Mouse (Mus musculus) megakaryocyte, embryonic 14.5 days (primary cell): ENCODE results near the gene Stk11ip. TPM values are rescaled to one million over a fixed set of nuclear protein-coding genes. Genes with fewer than 3 reads are reported as not detected.

Experiments
- H3K27me3 ChIP-seq: replicated peaks from 2 replicates; pipeline ENCODE3; 2012; ENCODE audit warnings: inconsistent platforms
- H3K36me3 ChIP-seq: replicated peaks from 2 replicates; pipeline ENCODE3; 2012; ENCODE audit warnings: low read length, inconsistent platforms, mixed read lengths
- H3K4me1 ChIP-seq: 2 replicates; pipeline ENCODE4 v1.6.1; 2012; ENCODE audit warnings: inconsistent platforms
- H3K4me3 ChIP-seq: replicated peaks from 2 replicates; pipeline ENCODE3; 2012; ENCODE audit warnings: moderate library complexity, mild to moderate bottlenecking, inconsistent platforms
- H3K9me3 ChIP-seq: 2 replicates; pipeline ENCODE4 v1.6.1; 2012; ENCODE audit warnings: inconsistent platforms
- FLI1 ChIP-seq: IDR thresholded peaks from 2 replicates; pipeline ENCODE4 v1.6.1; 2012; ENCODE audit warnings: low read length, inconsistent platforms, mixed read lengths
- GATA1 ChIP-seq: IDR thresholded peaks from 3 replicates; pipeline ENCODE4 v1.6.1; 2012; ENCODE audit warnings: mixed read lengths, low read length, inconsistent platforms, borderline replicate concordance
- polyA plus RNA-seq: library from polyadenylated mRNA; stranded (reverse); fragments of >175 nt; gene quantifications from 2 replicates; pipeline ENCODE4 v1.2.3, GENCODE M21; 2012; ENCODE audit warnings: low replicate concordance; ENCODE audit not compliant: insufficient read depth

Stk11ip gene
- polyA plus RNA-seq, 1 experiment: 52.7 TPM

DNA sequence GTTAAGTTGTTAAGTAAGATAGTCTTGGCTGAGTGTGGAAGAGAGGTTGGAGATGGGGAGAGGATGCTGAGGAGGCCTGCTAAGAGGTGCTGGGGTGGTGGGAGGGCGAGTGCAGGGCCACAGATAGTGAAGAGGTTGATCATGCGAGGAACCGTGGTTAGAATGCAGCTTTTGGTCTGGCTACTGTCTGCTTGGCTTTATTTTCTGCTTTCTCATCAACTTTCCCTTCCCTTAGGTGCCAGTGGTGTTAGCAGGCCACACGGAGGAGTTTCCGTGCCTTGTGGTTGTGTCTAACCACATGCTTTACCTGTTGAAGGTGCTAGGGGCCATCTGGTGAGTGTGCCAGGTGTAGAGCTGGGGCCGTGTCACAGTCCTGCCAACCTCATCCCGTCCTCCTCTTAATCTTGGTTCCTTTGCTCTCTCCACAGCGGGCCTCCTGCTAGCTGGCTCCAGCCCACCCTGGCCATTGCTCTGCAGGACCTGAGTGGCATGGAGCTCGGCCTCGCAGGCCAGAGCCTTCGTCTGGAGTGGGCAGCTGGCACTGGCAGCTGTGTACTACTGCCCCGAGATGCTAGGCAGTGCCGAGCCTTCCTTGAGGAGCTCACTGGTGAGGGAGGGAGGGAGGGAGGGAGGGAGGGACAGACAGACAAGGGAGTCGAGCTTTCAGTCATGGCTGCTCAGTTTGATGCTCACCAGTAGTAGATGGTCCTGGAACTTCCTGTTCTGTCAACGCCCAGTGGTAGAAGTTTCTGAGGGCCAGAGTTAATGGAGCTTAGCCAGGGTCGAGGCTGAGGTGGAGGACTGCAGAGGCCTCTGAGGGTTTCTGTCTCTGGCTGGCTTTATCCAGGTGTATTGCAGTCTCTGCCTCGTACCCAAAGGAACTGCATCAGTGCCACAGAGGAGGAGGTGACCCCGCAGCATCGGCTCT lies 12.3 kb downstream of the Stk11ip start:
- TF ChIP-seq GATA1: no peak
- TF ChIP-seq FLI1: no peak

DNA sequence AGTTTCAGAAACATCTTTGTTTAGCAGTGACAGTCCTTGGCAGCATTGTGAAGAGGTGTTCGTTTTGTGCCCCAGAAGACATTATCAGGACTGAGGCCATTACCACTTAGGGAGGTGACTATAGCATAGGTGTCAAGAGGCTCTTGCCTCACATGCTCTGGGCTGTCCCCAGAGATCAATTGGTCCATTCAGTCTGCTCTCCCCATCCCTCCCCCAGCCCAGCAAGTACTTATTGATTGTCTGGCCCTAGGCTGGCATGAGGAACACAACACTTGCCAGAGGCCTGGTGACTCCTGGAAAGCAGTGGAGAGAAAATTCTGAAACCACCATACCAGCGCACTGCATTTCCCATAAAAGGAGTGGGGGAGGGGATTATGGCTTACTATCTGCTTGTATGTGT lies 16.3 kb downstream of the Stk11ip start:
- H3K4me1 ChIP-seq: peaks cover 10% of the 10 kb centered on the region
- H3K27me3 ChIP-seq: peaks cover 23% of the 10 kb centered on the region
- no peak overlapping the region for H3K4me3 ChIP-seq
- TF ChIP-seq FLI1: no peak
- TF ChIP-seq GATA1: no peak
- H3K9me3 ChIP-seq: no peaks in the 10 kb centered on the region
- H3K36me3 ChIP-seq: peaks cover 50% of the 10 kb centered on the region

More for the DNA sequence above, 12.3 kb downstream of the Stk11ip start:
- Histone ChIP-seq H3K36me3 (peaks cover 88% of the 10 kb centered on the region), H3K9me3 (no peaks in the 10 kb centered on the region), H3K4me3 (no peak overlapping the region), H3K27me3 (peaks cover under 1% of the 10 kb centered on the region), H3K4me1 (peaks cover 19% of the 10 kb centered on the region)

DNA sequence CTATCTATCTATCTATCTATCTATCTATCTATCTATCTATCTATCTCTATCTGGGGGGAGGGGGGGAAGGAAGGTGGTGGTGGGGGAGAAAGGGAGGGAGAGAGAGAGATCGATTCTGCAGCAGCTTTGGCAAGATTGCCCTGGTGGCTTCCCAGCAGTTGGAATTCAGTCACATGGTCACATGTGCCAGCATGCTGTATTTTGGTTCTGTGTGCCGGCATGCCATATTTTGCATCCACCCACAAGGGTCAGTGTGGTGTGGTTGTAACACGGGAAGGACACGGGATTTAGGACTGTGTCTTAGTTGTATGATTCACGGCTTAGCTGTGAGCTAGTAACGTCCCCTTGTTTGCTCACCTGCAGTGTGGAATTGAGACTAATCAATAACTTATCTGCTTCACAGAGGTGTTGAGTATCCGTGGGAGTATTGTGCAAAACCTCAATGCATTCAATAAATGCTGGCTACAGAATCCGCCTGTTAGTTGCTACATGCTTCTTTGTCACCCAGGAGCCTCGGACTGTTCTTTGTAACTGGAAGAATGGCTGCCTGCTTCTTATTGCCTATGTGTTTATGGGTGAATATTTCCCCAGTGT lies 17.4 kb downstream of the Stk11ip start:
- peaks cover 31% of the 10 kb centered on the region for H3K27me3 ChIP-seq
- H3K4me3 ChIP-seq: no peak overlapping the region
- no peak for TF ChIP-seq GATA1
- no peak for TF ChIP-seq FLI1
- no peaks in the 10 kb centered on the region for H3K9me3 ChIP-seq
- peaks cover 39% of the 10 kb centered on the region for H3K36me3 ChIP-seq
- H3K4me1 ChIP-seq: peaks cover 7% of the 10 kb centered on the region

DNA sequence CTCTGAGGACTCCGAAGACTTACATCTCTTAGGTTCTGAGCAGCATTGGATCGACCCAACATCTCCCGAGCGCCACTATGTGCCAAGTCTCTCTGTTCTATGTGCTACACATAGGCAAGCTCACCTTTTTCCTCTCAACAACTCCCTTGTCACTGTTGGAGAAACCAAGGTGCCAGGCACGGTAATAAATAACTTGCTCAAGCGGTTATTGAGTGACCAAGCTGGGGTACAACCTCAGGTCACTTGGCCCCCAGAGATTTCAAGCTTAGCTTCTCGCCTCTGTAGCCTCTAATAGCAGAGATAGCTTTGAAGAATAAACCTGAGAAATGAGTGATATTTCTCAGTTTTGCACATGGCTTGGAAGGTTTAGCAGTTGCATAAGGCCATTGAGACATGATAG lies 20.2 kb downstream of the Stk11ip start:
- H3K4me1 ChIP-seq: peaks cover 14% of the 10 kb centered on the region
- H3K36me3 ChIP-seq: peaks cover 12% of the 10 kb centered on the region
- H3K27me3 ChIP-seq: peaks cover 57% of the 10 kb centered on the region
- no peak overlapping the region for H3K4me3 ChIP-seq
- no peaks in the 10 kb centered on the region for H3K9me3 ChIP-seq
- TF ChIP-seq FLI1 (no peak), GATA1 (no peak)

- H3K36me3 ChIP-seq: no peaks in the 10 kb centered on the region
- peaks cover 9% of the 10 kb centered on the region for H3K4me1 ChIP-seq
- no peak for TF ChIP-seq GATA1
- no peak for TF ChIP-seq FLI1
- no peaks in the 10 kb centered on the region for H3K9me3 ChIP-seq
- H3K4me3 ChIP-seq: no peak overlapping the region
- H3K27me3 ChIP-seq: peaks cover 80% of the 10 kb centered on the region
Measured at GRCm38 (mm10) chr1:75544351-75544750, 23.0 kb downstream of the Stk11ip start.

- peak within 1 kb of the TSS; percentile 88 for H3K4me3 ChIP-seq
- H3K9me3 ChIP-seq: no peaks in the 10 kb centered on the region
- no peaks in the 10 kb centered on the region for H3K36me3 ChIP-seq
- peaks cover 92% of the 10 kb centered on the region for H3K27me3 ChIP-seq
- no peak for TF ChIP-seq FLI1
- no peak for TF ChIP-seq GATA1
- H3K4me1 ChIP-seq: peaks cover 9% of the 10 kb centered on the region
Measured at GRCm38 (mm10) chr1:75545965-75546956, 24.9 kb downstream of the Stk11ip start, which contains the start of gene Slc4a3. Gene Slc4a3 (plus strand): TSS chr1:75546266.

GRCm38 (mm10) chr1:75547351-75547750 lies 26.0 kb downstream of the Stk11ip start:
- Histone ChIP-seq H3K4me1 (peaks cover 17% of the 10 kb centered on the region), H3K9me3 (no peaks in the 10 kb centered on the region), H3K4me3 (peak overlapping the region; percentile 29), H3K27me3 (peaks cover 93% of the 10 kb centered on the region), H3K36me3 (no peaks in the 10 kb centered on the region)
- TF ChIP-seq GATA1: no peak
- no peak for TF ChIP-seq FLI1

DNA sequence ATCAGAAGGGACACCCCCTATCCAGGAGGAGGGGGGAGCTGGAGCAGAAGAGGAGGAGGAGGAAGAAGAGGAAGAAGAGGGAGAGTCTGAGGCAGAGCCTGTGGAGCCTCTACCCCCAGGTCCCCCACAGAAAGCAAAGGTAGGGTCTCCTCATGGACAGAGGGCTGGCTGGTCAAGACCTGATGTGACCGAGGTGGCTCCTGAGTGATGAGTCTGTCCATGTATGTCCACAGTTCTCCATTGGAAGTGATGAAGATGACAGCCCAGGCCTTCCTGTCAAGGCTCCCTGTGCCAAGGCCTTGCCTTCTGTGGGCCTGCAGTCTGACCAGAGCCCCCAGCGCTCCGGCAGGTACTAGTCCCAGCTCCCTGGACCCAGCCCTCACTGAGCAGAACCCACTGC lies 26.8 kb downstream of the Stk11ip start:
- peaks cover 98% of the 10 kb centered on the region for H3K27me3 ChIP-seq

DNA sequence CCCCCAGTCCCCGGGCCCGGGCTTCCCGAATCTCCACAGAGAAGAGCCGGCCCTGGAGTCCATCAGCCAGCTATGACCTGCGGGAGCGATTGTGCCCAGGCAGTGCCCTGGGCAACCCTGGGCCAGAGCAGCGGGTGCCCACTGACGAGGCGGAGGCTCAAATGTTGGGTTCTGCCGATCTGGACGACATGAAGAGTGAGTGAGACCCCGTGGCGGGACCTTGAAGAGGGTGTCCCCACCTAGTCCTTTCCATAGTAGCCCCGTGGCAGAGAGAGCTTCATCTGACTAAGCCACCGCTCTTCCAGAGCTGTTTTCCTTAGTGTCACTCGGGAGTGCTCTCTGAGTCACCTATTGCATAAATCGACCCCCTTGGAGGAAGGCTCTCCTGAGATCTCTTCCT lies 27.5 kb downstream of the Stk11ip start:
- no peak for TF ChIP-seq GATA1
- no peak for TF ChIP-seq FLI1
- no peak overlapping the region for H3K4me3 ChIP-seq
- peaks cover 96% of the 10 kb centered on the region for H3K27me3 ChIP-seq

More for the DNA sequence above, 26.8 kb downstream of the Stk11ip start:
- Histone ChIP-seq H3K4me3 (no peak overlapping the region), H3K9me3 (no peaks in the 10 kb centered on the region), H3K4me1 (peaks cover 24% of the 10 kb centered on the region), H3K36me3 (no peaks in the 10 kb centered on the region)
- TF ChIP-seq GATA1: no peak
- TF ChIP-seq FLI1: no peak

More for the DNA sequence above, 27.5 kb downstream of the Stk11ip start:
- peaks cover 24% of the 10 kb centered on the region for H3K4me1 ChIP-seq
- no peaks in the 10 kb centered on the region for H3K36me3 ChIP-seq
- no peaks in the 10 kb centered on the region for H3K9me3 ChIP-seq
